In genomic region chr12:99298242-99298641, GRCm38 (mm10) we compare ENCODE assay signal across 23 mouse cellular contexts.
"Had no signal": no experiment of that assay in that cellular context is flagged by ENCODE, and none has a peak within 500 bp of the region (broad histone marks: within the 10 kb centered on the region; RNA-seq: fewer than 3 reads in every experiment).

No protein-coding gene starts in this region.

- H3K4me3 ChIP-seq: heart, adult 2 months; heart, embryonic 12.5 days; hindbrain, embryonic 10.5 days; hindbrain, embryonic 12.5 days; intestine, embryonic 15.5 days; layer of hippocampus, adult 2 months; limb, embryonic 13.5 days; limb, embryonic 15.5 days; liver, embryonic 12.5 days had no signal

- H3K27me3 ChIP-seq: heart, embryonic 12.5 days; hindbrain, embryonic 12.5 days; intestine, embryonic 15.5 days; limb, embryonic 13.5 days; limb, embryonic 15.5 days; liver, embryonic 12.5 days had no signal

- H3K27ac ChIP-seq: heart, adult 2 months; hindbrain, embryonic 12.5 days; intestine, embryonic 15.5 days; layer of hippocampus, adult 2 months; limb, embryonic 13.5 days; limb, embryonic 15.5 days; liver, embryonic 12.5 days had no signal

- H3K36me3 ChIP-seq: heart, embryonic 12.5 days; hindbrain, embryonic 10.5 days; hindbrain, embryonic 12.5 days; intestine, embryonic 15.5 days; limb, embryonic 13.5 days; limb, embryonic 15.5 days; liver, embryonic 12.5 days had no signal

- H3K4me2 ChIP-seq: heart, embryonic 12.5 days; hindbrain, embryonic 12.5 days; hindbrain, embryonic 14.5 days; intestine, embryonic 15.5 days; limb, embryonic 13.5 days; limb, embryonic 15.5 days; liver, embryonic 12.5 days had no signal

- H3K9me3 ChIP-seq: heart, embryonic 12.5 days; hindbrain, embryonic 10.5 days; hindbrain, embryonic 12.5 days; intestine, embryonic 15.5 days; limb, embryonic 13.5 days; limb, embryonic 15.5 days; liver, embryonic 12.5 days had no signal

- DNase-seq: gastrocnemius, postnatal 25 days; heart, adult 2 months; heart, postnatal 10 days; heart, postnatal 4 days; kidney, adult 18-20 months; kidney, adult 8-10 months; kidney, postnatal 10 days; kidney, postnatal 25 days; kidney, postnatal 4 days; layer of hippocampus, postnatal 36 days; left cerebral cortex, postnatal 4 days had no signal

- ATAC-seq: hindbrain, embryonic 16.5 days; inflammation-experienced regulatory T-cells, adult 6 months; intestine, embryonic 15.5 days; intestine, postnatal 0 days; liver, embryonic 12.5 days had no signal

- H3K9ac ChIP-seq: heart, embryonic 12.5 days; hindbrain, embryonic 12.5 days; intestine, embryonic 15.5 days; limb, embryonic 13.5 days; limb, embryonic 15.5 days; liver, embryonic 12.5 days had no signal
